Mouse (Mus musculus): ENCODE results near the gene Ndfip2.

The Ndfip2 gene

GRCm38 (mm10) chr14:105258379-105259034, at the start of gene Ndfip2:
Ndfip2 (plus strand) TSS chr14:105258573.
- peak; percentile 93 for DNase-seq (ENCODE audit: low read depth)

- DNase-seq (ENCODE audit: low read depth): no peak
These were observed 38.6 kb upstream of the Ndfip2 start for GRCm38 (mm10) chr14:105219525-105220376.

- DNase-seq (ENCODE audit: low read depth): no peak
These were observed 36.1 kb upstream of the Ndfip2 start for GRCm38 (mm10) chr14:105222240-105222639.

GRCm38 (mm10) chr14:105225790-105226189, 32.6 kb upstream of the Ndfip2 start:
- DNase-seq (ENCODE audit: low read depth): peak; percentile 10

GRCm38 (mm10) chr14:105232421-105232820, 26.0 kb upstream of the Ndfip2 start:
- DNase-seq (ENCODE audit: low read depth): peak; percentile 79

GRCm38 (mm10) chr14:105236596-105236995, 21.8 kb upstream of the Ndfip2 start:
- no peak for DNase-seq (ENCODE audit: low read depth)

GRCm38 (mm10) chr14:105237736-105238135, 20.6 kb upstream of the Ndfip2 start:
- no peak for DNase-seq (ENCODE audit: low read depth)

- no peak for DNase-seq (ENCODE audit: low read depth)
These were observed 19.8 kb upstream of the Ndfip2 start for GRCm38 (mm10) chr14:105238450-105239038.

GRCm38 (mm10) chr14:105240120-105240519, 18.3 kb upstream of the Ndfip2 start:
- DNase-seq (ENCODE audit: low read depth): peak; percentile 52

- DNase-seq (ENCODE audit: low read depth): no peak
These were observed 14.4 kb upstream of the Ndfip2 start for GRCm38 (mm10) chr14:105243805-105244443.

- no peak for DNase-seq (ENCODE audit: low read depth)
These were observed 7.3 kb upstream of the Ndfip2 start for GRCm38 (mm10) chr14:105251038-105251437.

GRCm38 (mm10) chr14:105253304-105253703, 5.1 kb upstream of the Ndfip2 start:
- no peak for DNase-seq (ENCODE audit: low read depth)

- DNase-seq (ENCODE audit: low read depth): no peak
These were observed 4.0 kb upstream of the Ndfip2 start for GRCm38 (mm10) chr14:105254401-105254800.

GRCm38 (mm10) chr14:105255620-105256019, 2.8 kb upstream of the Ndfip2 start:
- DNase-seq (ENCODE audit: low read depth): no peak

- peak; percentile 71 for DNase-seq (ENCODE audit: low read depth)
These were observed 885 bp downstream of the Ndfip2 start for GRCm38 (mm10) chr14:105259035-105259880.

GRCm38 (mm10) chr14:105262923-105263322, 4.5 kb downstream of the Ndfip2 start:
- DNase-seq (ENCODE audit: low read depth): no peak

- no peak for DNase-seq (ENCODE audit: low read depth)
These were observed 8.7 kb downstream of the Ndfip2 start for GRCm38 (mm10) chr14:105267095-105267494.

- no peak for DNase-seq (ENCODE audit: low read depth)
These were observed 13.7 kb downstream of the Ndfip2 start for GRCm38 (mm10) chr14:105272030-105272429.

GRCm38 (mm10) chr14:105272539-105272938, 14.2 kb downstream of the Ndfip2 start:
- DNase-seq (ENCODE audit: low read depth): no peak

GRCm38 (mm10) chr14:105275196-105275595, 16.8 kb downstream of the Ndfip2 start:
- DNase-seq (ENCODE audit: low read depth): peak; percentile 47

GRCm38 (mm10) chr14:105277277-105277676, 18.9 kb downstream of the Ndfip2 start:
- DNase-seq (ENCODE audit: low read depth): no peak

Measured in induced T-regulatory cell, adult 2 months (primary cell).